Mouse (Mus musculus) intestine, embryonic 14.5 days (tissue): Measurements from ENCODE around the gene Bcar3. TPM values are rescaled to one million over a fixed set of nuclear protein-coding genes. Genes with fewer than 3 reads are reported as not detected.

Experiments used
- ATAC-seq: fragments of 200-750 bp; cut with Nextera tagmentation; replicated peaks from 2 replicates; pipeline ENCODE4 v1.8.0; 2017; ENCODE audit warnings: low read depth, moderate number of reproducible peaks, moderate TSS enrichment, moderate library complexity; ENCODE audit not compliant: low FRiP score, low TSS enrichment
- DNase-seq: peaks from one replicate; pipeline ENCODE4 v3.0.0-alpha.2; 2018; ENCODE audit warnings: low spot score
- H3K27ac ChIP-seq: fragments of 300-500 bp; sonication (generic); 2 replicates; pipeline ENCODE4 v1.5.1; 2014; ENCODE audit warnings: low read depth, mild to moderate bottlenecking, control low read depth
- H3K27me3 ChIP-seq: fragments of 300-500 bp; sonication (generic); replicated peaks from 2 replicates; pipeline ENCODE4 v1.6.1; 2014; ENCODE audit warnings: low read length, control low read depth; ENCODE audit not compliant: control insufficient read depth, insufficient read depth
- H3K36me3 ChIP-seq: fragments of 300-500 bp; sonication (generic); 2 replicates; pipeline ENCODE4 v1.6.1; 2014; ENCODE audit warnings: low read length, control low read depth; ENCODE audit not compliant: control insufficient read depth, insufficient read depth
- H3K4me1 ChIP-seq: fragments of 300-500 bp; sonication (generic); replicated peaks from 2 replicates; pipeline ENCODE4 v1.6.1; 2014; ENCODE audit warnings: low read length, control low read depth, mixed read lengths; ENCODE audit not compliant: control insufficient read depth, insufficient read depth
- H3K4me2 ChIP-seq: fragments of 300-500 bp; sonication (generic); 2 replicates; pipeline ENCODE4 v1.6.1; 2014; ENCODE audit warnings: low read length
- H3K4me3 ChIP-seq: fragments of 300-500 bp; sonication (generic); 2 replicates; pipeline ENCODE4 v1.5.1; 2014; ENCODE audit warnings: low read depth, low read length, control low read depth, mixed read lengths
- H3K9ac ChIP-seq: fragments of 300-500 bp; sonication (generic); 2 replicates; pipeline ENCODE4 v1.6.1; 2014; ENCODE audit warnings: mild to moderate bottlenecking, low read length
- H3K9me3 ChIP-seq: fragments of 300-500 bp; sonication (generic); 2 replicates; pipeline ENCODE4 v1.6.1; 2016; ENCODE audit warnings: low read length, control low read depth; ENCODE audit not compliant: control insufficient read depth
- WGBS: fragments of 180-500 bp; shearing (Covaris S2); extraction: QIAGEN DNeasy Blood & Tissue Kit; methylation state at CpG from one replicate; pipeline ENCODE4 v1.1.7; 2014; 5-methylcytosine and 5-hydroxymethylcytosine counted together
- polyA plus RNA-seq: library from polyadenylated mRNA; unstranded; fragments of >200 nt; fragmentation: Nextera tagmentation; extraction: Ambion mirVana; gene quantifications from 2 replicates; pipeline ENCODE4 v1.2.1, GENCODE M21; 2014

Bcar3 gene
- polyA plus RNA-seq, 1 experiment from 2014 or later = 24.0 TPM

GRCm38 (mm10) chr3:122418564-122419274 is 124.8 kb downstream of the Bcar3 start:
- Histone ChIP-seq H3K27ac (no peak overlapping the region), H3K4me3 (peak overlapping the region; percentile 68), H3K9ac (no peak overlapping the region), H3K9me3 (no peaks in the 10 kb centered on the region), H3K36me3 (no peaks in the 10 kb centered on the region), H3K4me2 (peak overlapping the region; percentile 63), H3K27me3 (no peaks in the 10 kb centered on the region), H3K4me1 (peaks cover 17% of the 10 kb centered on the region)
- ATAC-seq (no peak), DNase-seq (no peak)
- 44% methylated on average over 16 of the region's 16 CpGs for WGBS

- DNase-seq (peak; percentile 89), ATAC-seq (peak; percentile 90)
- Histone ChIP-seq H3K9me3 (no peaks in the 10 kb centered on the region), H3K27ac (peak overlapping the region; percentile 66), H3K27me3 (no peaks in the 10 kb centered on the region), H3K9ac (peak overlapping the region; percentile 75), H3K4me2 (peak overlapping the region; percentile 63), H3K4me3 (peak overlapping the region; percentile 68), H3K36me3 (no peaks in the 10 kb centered on the region), H3K4me1 (0 out of 2 replicates have a peak, but pooled peaks cover 6% of the 10 kb centered on the region)
- WGBS = under 1% methylated on average over 63 of the region's 63 CpGs
Measured at GRCm38 (mm10) chr3:122419610-122420409, 125.9 kb downstream of the Bcar3 start.

GRCm38 (mm10) chr3:122420410-122420774 is 126.5 kb downstream of the Bcar3 start:
- H3K4me1 ChIP-seq = 0 out of 2 replicates have a peak, but pooled peaks cover 6% of the 10 kb centered on the region
- H3K9ac ChIP-seq = peak overlapping the region; percentile 75
- peak overlapping the region; percentile 68 for H3K4me3 ChIP-seq
- peak; percentile 48 for ATAC-seq
- H3K4me2 ChIP-seq = peak overlapping the region; percentile 63
- H3K9me3 ChIP-seq = no peaks in the 10 kb centered on the region
- H3K27ac ChIP-seq = peak overlapping the region; percentile 66
- WGBS = 0% methylated on average over 15 of the region's 15 CpGs
- DNase-seq = peak; percentile 80
- H3K27me3 ChIP-seq = no peaks in the 10 kb centered on the region
- H3K36me3 ChIP-seq = no peaks in the 10 kb centered on the region

- H3K36me3 ChIP-seq = no peaks in the 10 kb centered on the region
- DNase-seq (no peak), ATAC-seq (no peak)
- H3K9ac ChIP-seq = peak overlapping the region; percentile 75; the same call in 1 of the 2 replicates
- H3K27ac ChIP-seq = no peak overlapping the region
- WGBS = 11% methylated on average over 13 of the region's 13 CpGs
- H3K27me3 ChIP-seq = no peaks in the 10 kb centered on the region
- H3K4me3 ChIP-seq = peak overlapping the region; percentile 68
- H3K9me3 ChIP-seq = no peaks in the 10 kb centered on the region
- 0 out of 2 replicates have a peak, but pooled peaks cover 6% of the 10 kb centered on the region for H3K4me1 ChIP-seq
- H3K4me2 ChIP-seq = peak overlapping the region; percentile 63
Measured at GRCm38 (mm10) chr3:122421042-122421702, 127.2 kb downstream of the Bcar3 start.

- Histone ChIP-seq H3K4me1 (0 out of 2 replicates have a peak, but pooled peaks cover 6% of the 10 kb centered on the region), H3K36me3 (peaks cover 4% of the 10 kb centered on the region; the same call in 1 of the 2 replicates), H3K9me3 (no peaks in the 10 kb centered on the region), H3K4me2 (peak overlapping the region; percentile 63), H3K27ac (no peak overlapping the region), H3K4me3 (peak overlapping the region; percentile 68), H3K9ac (no peak overlapping the region), H3K27me3 (no peaks in the 10 kb centered on the region)
- ATAC-seq = no peak
- WGBS = 27% methylated on average over 7 of the region's 7 CpGs
- DNase-seq = no peak
Measured at GRCm38 (mm10) chr3:122421802-122422201, 127.9 kb downstream of the Bcar3 start.

GRCm38 (mm10) chr3:122422276-122422675 is 128.3 kb downstream of the Bcar3 start:
- 0 out of 2 replicates have a peak, but pooled peaks cover 6% of the 10 kb centered on the region for H3K4me1 ChIP-seq
- no peak overlapping the region for H3K27ac ChIP-seq
- H3K9ac ChIP-seq = no peak overlapping the region
- H3K4me2 ChIP-seq = peak overlapping the region; percentile 63
- no peaks in the 10 kb centered on the region for H3K9me3 ChIP-seq
- H3K27me3 ChIP-seq = no peaks in the 10 kb centered on the region
- no peak for DNase-seq
- peak overlapping the region; percentile 68; the same call in 1 of the 2 replicates for H3K4me3 ChIP-seq
- WGBS = 54% methylated on average over 7 of the region's 7 CpGs
- peaks cover 6% of the 10 kb centered on the region; the same call in 1 of the 2 replicates for H3K36me3 ChIP-seq
- no peak for ATAC-seq

- Histone ChIP-seq H3K4me2 (no peak overlapping the region), H3K9me3 (no peaks in the 10 kb centered on the region), H3K9ac (no peak overlapping the region), H3K27ac (no peak overlapping the region), H3K4me1 (0 out of 2 replicates have a peak, but pooled peaks cover 13% of the 10 kb centered on the region), H3K36me3 (peaks cover 6% of the 10 kb centered on the region; the same call in 1 of the 2 replicates), H3K4me3 (no peak overlapping the region), H3K27me3 (no peaks in the 10 kb centered on the region)
- 91% methylated on average over 7 of the region's 7 CpGs for WGBS
- no peak for DNase-seq
- no peak for ATAC-seq
Measured at GRCm38 (mm10) chr3:122423643-122424042, 129.7 kb downstream of the Bcar3 start.

GRCm38 (mm10) chr3:122428325-122428821 is 134.4 kb downstream of the Bcar3 start:
- peaks cover 6% of the 10 kb centered on the region; the same call in 1 of the 2 replicates for H3K36me3 ChIP-seq
- no peak overlapping the region for H3K27ac ChIP-seq
- peak; percentile 64; the same call in 1 of the 2 replicates for ATAC-seq
- H3K4me1 ChIP-seq = peaks cover 22% of the 10 kb centered on the region
- no peak overlapping the region for H3K4me3 ChIP-seq
- no peak overlapping the region for H3K9ac ChIP-seq
- no peaks in the 10 kb centered on the region for H3K9me3 ChIP-seq
- H3K27me3 ChIP-seq = no peaks in the 10 kb centered on the region
- DNase-seq = no peak
- WGBS = 49% methylated on average over 7 of the region's 7 CpGs
- no peak overlapping the region for H3K4me2 ChIP-seq
